Mouse (Mus musculus) hindbrain, postnatal 0 days (tissue): ENCODE data around the gene Apoo. TPM values are rescaled to one million over a fixed set of nuclear protein-coding genes. Genes with fewer than 3 reads are reported as not detected.
A peak's percentile ranks its signal among the peaks of the same experiment; 100 is the strongest.
"Not testable (repeated sequence)": the region's sequence is repeated elsewhere in the genome, so short reads cannot be mapped to it uniquely, and the experiment has no call there.

Source experiments
- ATAC-seq: fragments of 200-750 bp; cut with Nextera tagmentation; 2 replicates; pipeline ENCODE4 v1.8.0; 2017; ENCODE audit warnings: mild to moderate bottlenecking, moderate TSS enrichment, moderate library complexity
- DNase-seq: peaks from one replicate; pipeline ENCODE4 v3.0.0-alpha.2; 2015; ENCODE audit warnings: low spot score
- H3K27ac ChIP-seq: fragments of 300-500 bp; sonication (generic); 2 replicates; pipeline ENCODE4 v1.5.1; 2014; ENCODE audit warnings: mild to moderate bottlenecking
- H3K27me3 ChIP-seq: fragments of 300-500 bp; sonication (generic); 2 replicates; pipeline ENCODE4 v1.6.1; 2014; ENCODE audit warnings: low read length, mixed read lengths; ENCODE audit not compliant: insufficient read depth
- H3K36me3 ChIP-seq: fragments of 300-500 bp; sonication (generic); 2 replicates; pipeline ENCODE4 v1.6.1; 2014; ENCODE audit warnings: low read length, mixed read lengths; ENCODE audit not compliant: insufficient read depth
- H3K4me1 ChIP-seq: fragments of 300-500 bp; sonication (generic); 2 replicates; pipeline ENCODE4 v1.6.1; 2014; ENCODE audit warnings: antibody characterized with exemption, low read length, mixed read lengths; ENCODE audit not compliant: insufficient read depth
- H3K4me2 ChIP-seq: fragments of 300-500 bp; sonication (generic); 2 replicates; pipeline ENCODE4 v1.6.1; 2014; ENCODE audit warnings: low read depth, mild to moderate bottlenecking, low read length, moderate library complexity, mixed read lengths
- H3K4me3 ChIP-seq: fragments of 300-500 bp; sonication (generic); 2 replicates; pipeline ENCODE4 v1.5.1; 2014; ENCODE audit warnings: low read length
- H3K9ac ChIP-seq: fragments of 300-500 bp; sonication (generic); replicated peaks from 2 replicates; pipeline ENCODE4 v1.6.1; 2014; ENCODE audit warnings: mild to moderate bottlenecking, low read length, moderate library complexity, mixed read lengths
- H3K9me3 ChIP-seq: fragments of 300-500 bp; sonication (generic); 2 replicates; pipeline ENCODE4 v1.6.1; 2016; ENCODE audit warnings: low read length, mixed read lengths
- CTCF ChIP-seq: IDR thresholded peaks from 2 replicates; pipeline ENCODE4 v1.5.1; 2016; ENCODE audit warnings: antibody characterized with exemption, control low read depth, low read depth
- WGBS: fragments of 180-500 bp; shearing (Covaris S2); extraction: QIAGEN DNeasy Blood & Tissue Kit; methylation state at CpG from one replicate; pipeline ENCODE4 v1.1.7; 2014; 5-methylcytosine and 5-hydroxymethylcytosine counted together
- polyA plus RNA-seq: library from polyadenylated mRNA; unstranded; fragments of >200 nt; fragmentation: Nextera tagmentation; extraction: Ambion mirVana; gene quantifications from 2 replicates; pipeline ENCODE4 v1.2.1, GENCODE M21; 2015
- total RNA-seq: library from RNA; depleted of rRNA; stranded (reverse); fragments of >200 nt; gene quantifications from 2 replicates; pipeline ENCODE4 v1.2.3, GENCODE M21; 2014

Gene Apoo
- total and polyA plus RNA-seq, 2 experiments from 2014 or later: 59.9 to 176 TPM

- Histone ChIP-seq H3K27ac (no peak overlapping the region), H3K4me3 (no peak overlapping the region), H3K4me2 (no peak overlapping the region), H3K9me3 (no peaks in the 10 kb centered on the region), H3K4me1 (no peaks in the 10 kb centered on the region), H3K27me3 (no peaks in the 10 kb centered on the region), H3K36me3 (peaks cover 5% of the 10 kb centered on the region; the same call in 1 of the 2 replicates), H3K9ac (no peak overlapping the region)
- WGBS: 71% methylated on average over 5 of the region's 5 CpGs
- TF ChIP-seq CTCF: no peak
- ATAC-seq (no peak), DNase-seq (no peak)
Observed at GRCm38 (mm10) chrX:94378734-94379133, 11.8 kb downstream of the Apoo start.

GRCm38 (mm10) chrX:94408975-94409374, 42.1 kb downstream of the Apoo start:
- no peak overlapping the region for H3K4me3 ChIP-seq
- 42% methylated on average over 3 of the region's 3 CpGs for WGBS
- no peak overlapping the region for H3K9ac ChIP-seq
- H3K4me1 ChIP-seq: no peaks in the 10 kb centered on the region
- no peak overlapping the region for H3K27ac ChIP-seq
- no peak overlapping the region for H3K4me2 ChIP-seq
- ATAC-seq (no peak), DNase-seq (no peak)
- H3K9me3 ChIP-seq: no peaks in the 10 kb centered on the region
- TF ChIP-seq CTCF: no peak
- no peaks in the 10 kb centered on the region for H3K27me3 ChIP-seq
- H3K36me3 ChIP-seq: no peaks in the 10 kb centered on the region

- Histone ChIP-seq H3K4me2 (no peak overlapping the region), H3K36me3 (no peaks in the 10 kb centered on the region; the same call in 1 of the 2 replicates), H3K4me1 (no peaks in the 10 kb centered on the region), H3K4me3 (no peak overlapping the region), H3K27me3 (no peaks in the 10 kb centered on the region), H3K9ac (no peak overlapping the region), H3K27ac (no peak overlapping the region), H3K9me3 (no peaks in the 10 kb centered on the region)
- DNase-seq (peak; percentile 22), ATAC-seq (peak; percentile 43; the same call in 1 of the 2 replicates)
- WGBS: 89% methylated on average over 2 of the region's 2 CpGs
- TF ChIP-seq CTCF: peak; percentile 48
Observed at GRCm38 (mm10) chrX:94420210-94420609, 53.3 kb downstream of the Apoo start.

- Histone ChIP-seq H3K4me3 (no peak overlapping the region), H3K4me1 (no peaks in the 10 kb centered on the region), H3K36me3 (no peaks in the 10 kb centered on the region), H3K27me3 (no peaks in the 10 kb centered on the region), H3K9me3 (no peaks in the 10 kb centered on the region), H3K9ac (no peak overlapping the region), H3K4me2 (no peak overlapping the region), H3K27ac (no peak overlapping the region)
- WGBS: 49% methylated on average over 9 of the region's 9 CpGs
- TF ChIP-seq CTCF: peak; percentile 72
- peak; percentile 70 for DNase-seq
- peak; percentile 75; the same call in 1 of the 2 replicates for ATAC-seq
Observed at GRCm38 (mm10) chrX:94431548-94432375, 64.8 kb downstream of the Apoo start.

GRCm38 (mm10) chrX:94445427-94445826, 78.5 kb downstream of the Apoo start:
- H3K4me2 ChIP-seq, H3K9me3 ChIP-seq, DNase-seq, H3K9ac ChIP-seq, H3K27ac ChIP-seq, ATAC-seq, H3K36me3 ChIP-seq, H3K4me1 ChIP-seq, H3K27me3 ChIP-seq, H3K4me3 ChIP-seq: not testable (repeated sequence)
- WGBS: no CpG with 5 or more reads among the region's 3 CpGs

- H3K9me3 ChIP-seq, H3K4me1 ChIP-seq, H3K27ac ChIP-seq, H3K4me2 ChIP-seq, ATAC-seq, H3K4me3 ChIP-seq, H3K27me3 ChIP-seq, H3K9ac ChIP-seq, DNase-seq, H3K36me3 ChIP-seq: not testable (repeated sequence)
- WGBS: 95% methylated on average over 2 of the region's 2 CpGs
Observed at GRCm38 (mm10) chrX:94446021-94446420, 79.1 kb downstream of the Apoo start.

- not testable (repeated sequence) for H3K27me3 ChIP-seq, DNase-seq, H3K4me3 ChIP-seq, H3K4me2 ChIP-seq, H3K27ac ChIP-seq, H3K36me3 ChIP-seq, H3K4me1 ChIP-seq, H3K9ac ChIP-seq, H3K9me3 ChIP-seq
- 0% methylated on average over 1 of the region's 7 CpGs for WGBS
- ATAC-seq: peak; percentile 90
Observed at GRCm38 (mm10) chrX:94450047-94450881, 83.3 kb downstream of the Apoo start.
